Mouse (Mus musculus): Measurements from ENCODE around the gene Anxa1.
A peak's percentile ranks its signal among the peaks of the same experiment; 100 is the strongest.

Gene Anxa1

GRCm38 (mm10) chr19:20390455-20390994 is at the start of gene Anxa1:
Gene Anxa1 (minus strand): TSS chr19:20390944.
- DNase-seq = no peak

- DNase-seq = no peak
Measured at GRCm38 (mm10) chr19:20437043-20437442, 46.3 kb upstream of the Anxa1 start.

DNA sequence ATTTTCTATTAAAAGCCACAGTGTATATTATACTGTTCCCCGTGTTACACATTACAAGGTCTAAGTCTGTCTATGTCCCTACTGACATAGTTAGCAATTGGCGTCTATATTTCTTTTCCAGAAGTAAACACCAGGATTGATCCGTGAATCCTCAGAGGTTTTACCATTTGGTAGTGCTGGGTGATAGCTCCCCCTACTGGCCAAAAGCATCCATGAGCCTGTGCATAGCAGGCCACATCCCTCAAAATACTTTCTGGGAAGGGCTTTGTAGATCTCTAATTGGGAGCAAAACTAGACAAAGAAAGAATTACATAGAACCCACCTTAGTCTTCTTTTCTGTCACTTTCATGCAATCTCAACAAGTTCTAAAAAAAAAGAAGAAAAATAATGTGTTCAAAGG is 43.8 kb upstream of the Anxa1 start:
- DNase-seq = no peak

DNA sequence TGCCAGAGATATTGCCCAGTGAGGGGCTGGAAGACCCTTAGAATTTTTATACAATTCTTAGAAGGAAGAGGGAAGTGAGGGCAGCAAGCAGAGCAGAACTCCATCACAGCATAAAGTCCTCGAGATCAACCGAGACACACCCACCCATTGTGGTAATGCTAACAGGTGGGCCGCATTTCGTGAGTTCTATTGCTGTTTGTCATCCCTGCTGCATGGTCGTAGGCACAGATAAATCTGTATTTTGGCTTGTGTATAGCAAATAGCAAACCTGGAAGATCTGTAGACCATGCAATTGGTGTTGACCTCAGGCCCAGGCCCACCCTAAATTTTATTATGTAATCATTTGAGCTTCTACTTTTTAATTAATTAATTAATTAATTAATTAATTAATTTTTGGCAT is 43.2 kb upstream of the Anxa1 start:
- no peak for DNase-seq

GRCm38 (mm10) chr19:20426443-20427161 is 35.9 kb upstream of the Anxa1 start:
- no peak for DNase-seq

DNA sequence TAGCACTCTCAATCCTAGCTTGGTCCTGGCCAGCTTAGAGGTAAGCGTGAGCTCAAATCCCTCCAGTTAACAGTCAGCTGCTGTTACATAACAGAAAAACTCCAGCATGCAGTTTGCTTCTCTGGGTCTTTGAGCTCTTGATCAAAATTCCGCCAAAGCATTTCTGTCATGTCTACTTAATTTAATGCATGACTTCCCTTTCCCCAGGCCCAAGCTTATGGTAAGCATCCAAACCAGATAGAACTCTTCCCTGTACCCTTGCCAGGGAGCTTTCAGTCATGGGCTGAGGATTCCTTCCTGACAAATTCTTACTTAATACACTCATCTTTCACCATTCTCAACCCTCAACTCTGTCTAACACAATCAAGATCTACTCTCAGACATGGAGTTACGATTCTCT is 20.5 kb upstream of the Anxa1 start:
- no peak for DNase-seq

DNA sequence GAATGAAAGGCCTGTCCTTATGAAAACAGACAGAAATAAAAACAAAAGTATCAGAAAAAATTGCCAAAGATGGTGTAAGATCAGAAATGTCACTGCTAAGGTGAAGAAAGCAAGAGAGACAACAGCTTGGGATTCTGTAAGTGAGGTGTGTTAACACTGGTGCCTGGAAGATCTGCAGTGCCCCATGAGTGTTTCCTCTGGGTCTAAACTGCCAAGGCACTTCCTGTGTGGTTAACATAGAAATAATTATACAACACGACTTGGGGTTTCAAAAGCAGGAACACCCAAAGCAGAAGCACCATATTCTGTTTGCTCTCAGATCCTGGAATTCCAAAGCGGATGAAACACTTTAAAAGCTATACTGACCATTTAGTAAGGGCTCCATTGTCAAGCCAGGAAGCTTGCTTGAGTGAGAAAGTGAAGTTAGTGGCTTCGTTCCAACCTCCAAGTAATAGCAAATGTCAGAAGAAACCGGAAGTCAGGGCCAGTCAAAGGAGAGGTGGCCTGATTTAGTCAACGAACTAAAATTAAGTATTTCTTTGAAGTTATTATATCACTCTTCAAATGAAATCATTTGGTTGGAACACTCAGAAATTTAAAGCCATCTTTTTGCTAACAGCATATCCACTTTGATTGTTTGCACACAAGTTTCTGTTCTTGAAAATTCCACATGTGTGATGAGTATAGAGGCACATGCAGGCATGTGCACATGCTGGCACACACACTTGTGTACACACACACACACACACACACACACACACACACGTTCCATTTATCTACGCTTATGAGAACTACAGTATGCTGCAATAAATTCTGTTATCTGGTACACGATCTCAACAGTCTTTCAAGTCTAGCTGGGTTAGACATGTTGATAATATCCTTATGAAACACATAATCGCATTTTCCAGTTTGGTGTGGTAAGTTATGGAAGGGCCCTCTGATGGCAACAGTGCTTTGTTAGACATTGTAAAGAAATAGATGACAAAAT is 19.1 kb upstream of the Anxa1 start:
- DNase-seq = no peak

DNA sequence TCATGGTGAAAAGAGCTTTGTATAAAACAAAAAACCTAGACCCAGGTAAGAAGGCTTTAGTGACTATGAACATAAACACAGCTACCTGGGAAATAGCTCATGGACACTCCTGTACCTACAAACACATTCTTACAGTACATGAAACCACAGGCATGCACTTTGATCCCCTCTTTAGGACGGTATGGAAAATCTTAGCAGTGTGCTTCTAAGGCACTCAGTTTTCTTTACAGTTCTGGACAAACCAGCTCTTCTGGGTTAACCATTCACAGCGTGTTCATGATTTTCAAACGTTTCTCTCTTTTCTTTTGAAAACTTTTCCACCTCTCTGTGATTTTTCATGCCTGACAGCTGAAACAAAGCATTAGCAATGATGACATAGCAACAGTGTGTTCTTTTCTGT is 15.7 kb upstream of the Anxa1 start:
- DNase-seq = no peak

DNA sequence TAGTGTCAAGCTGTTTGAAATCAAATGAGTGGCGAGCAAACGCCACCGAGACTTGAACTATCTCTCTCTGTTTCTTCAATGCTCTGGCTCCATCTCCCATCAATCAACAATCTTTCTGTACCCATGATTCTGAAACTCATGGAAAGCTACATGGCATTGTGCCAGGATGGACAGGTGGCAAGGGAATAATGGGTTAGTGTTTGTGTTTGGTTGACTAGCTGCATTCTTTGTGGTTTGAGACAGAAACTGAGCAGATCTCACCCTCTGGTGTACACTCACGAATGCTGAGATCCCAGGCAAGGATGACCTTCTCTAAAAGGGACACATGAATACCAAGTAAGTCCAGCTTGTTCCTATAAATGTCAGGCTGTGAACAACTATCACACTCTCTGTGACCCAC is 14.3 kb upstream of the Anxa1 start:
- DNase-seq = peak; percentile 5

- no peak for DNase-seq
Measured at GRCm38 (mm10) chr19:20403740-20404139, 13.0 kb upstream of the Anxa1 start.

GRCm38 (mm10) chr19:20403219-20403618 is 12.5 kb upstream of the Anxa1 start:
- no peak for DNase-seq

- DNase-seq = no peak
Measured at GRCm38 (mm10) chr19:20402516-20403200, 11.9 kb upstream of the Anxa1 start.

- DNase-seq = peak; percentile 3
Measured at GRCm38 (mm10) chr19:20401961-20402360, 11.2 kb upstream of the Anxa1 start.

GRCm38 (mm10) chr19:20399187-20399586 is 8.4 kb upstream of the Anxa1 start:
- DNase-seq = no peak

DNA sequence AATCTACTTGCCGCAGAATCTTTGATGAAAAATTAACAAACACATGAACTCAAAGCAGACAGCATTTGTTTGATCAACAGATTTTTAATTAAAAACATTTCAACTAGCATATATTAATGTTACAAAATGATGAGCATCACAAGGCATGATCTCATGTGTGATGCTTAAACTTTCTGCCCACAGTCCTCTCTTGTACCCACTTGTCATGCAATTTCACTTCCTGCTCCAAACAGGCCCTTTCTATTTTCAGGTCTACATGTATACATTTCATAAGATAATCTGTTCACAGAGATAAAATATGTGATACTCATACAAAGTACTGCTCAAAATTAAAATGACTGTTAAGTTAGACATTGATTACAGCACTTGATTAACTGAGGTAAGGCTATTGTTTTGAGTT is 6.3 kb upstream of the Anxa1 start:
- no peak for DNase-seq

GRCm38 (mm10) chr19:20393556-20394274 is 3.0 kb upstream of the Anxa1 start:
- no peak for DNase-seq

GRCm38 (mm10) chr19:20389723-20390122 is 1.0 kb downstream of the Anxa1 start:
- no peak for DNase-seq

GRCm38 (mm10) chr19:20389245-20389644 is 1.5 kb downstream of the Anxa1 start:
- DNase-seq = no peak

DNA sequence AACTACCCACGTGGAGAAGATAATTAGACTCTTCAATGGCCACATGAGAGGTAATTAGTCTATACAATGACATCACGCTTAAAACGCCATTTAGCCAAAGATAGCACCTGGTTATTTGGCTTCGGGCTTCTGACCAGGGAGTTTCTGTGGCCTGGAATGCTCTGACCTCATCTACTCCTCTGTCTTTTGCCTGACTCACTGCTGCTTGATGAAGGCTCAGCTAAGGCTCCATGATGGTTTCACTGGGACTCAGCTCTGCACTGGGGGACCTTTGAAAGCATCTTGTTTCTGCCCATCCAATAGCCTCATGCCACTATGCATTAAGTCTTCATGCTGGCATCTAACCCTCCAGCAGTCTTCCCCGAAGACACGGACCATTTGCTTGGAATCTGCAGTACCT is 2.5 kb downstream of the Anxa1 start:
- no peak for DNase-seq

GRCm38 (mm10) chr19:20386296-20386695 is 4.4 kb downstream of the Anxa1 start:
- DNase-seq = no peak

- no peak for DNase-seq
Measured at GRCm38 (mm10) chr19:20385645-20386044, 5.1 kb downstream of the Anxa1 start.

DNA sequence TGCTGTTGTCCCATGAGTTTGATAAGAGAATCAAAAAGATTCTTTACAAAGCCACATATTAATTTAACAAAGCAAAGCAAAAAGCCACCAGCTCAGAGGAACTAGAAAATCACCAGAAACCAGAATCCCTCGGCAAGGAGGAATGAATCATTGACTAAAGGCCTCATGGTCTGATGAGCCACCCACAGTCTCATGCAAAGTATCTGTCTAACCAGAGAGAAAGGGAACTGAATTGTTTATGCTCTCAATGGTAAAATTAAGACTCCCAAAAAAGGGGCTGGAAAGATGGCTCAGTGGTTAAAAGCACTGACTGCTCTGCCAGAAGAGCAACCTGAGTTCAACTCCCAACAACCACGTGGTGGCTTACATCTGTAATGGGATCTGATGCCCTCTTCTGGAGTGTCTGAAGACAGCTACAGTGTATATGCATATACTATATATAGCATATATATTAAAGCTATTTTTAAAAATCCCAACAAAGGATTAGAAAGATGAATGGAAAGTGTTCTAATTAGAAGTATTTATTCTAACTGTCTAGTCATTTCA is 9.5 kb downstream of the Anxa1 start:
- no peak for DNase-seq
